In genomic region chr13:21911147-21911546, GRCm38 (mm10) we compare ENCODE assay signal across 8 mouse cellular contexts. TPM values are rescaled to one million over a fixed set of nuclear protein-coding genes. Genes with fewer than 3 reads are reported as not detected.
DNase-seq lines count a peak whose midpoint lies in the region; ATAC-seq and TF ChIP-seq lines count a peak whose summit lies in the region.

No protein-coding gene starts in this region.

- peak; percentile 64; the same call in 1 of the 2 replicates for ATAC-seq in forebrain, embryonic 11.5 days (replicated peaks; ENCODE audit: low FRiP score)
- 0 out of 2 replicates have a peak, but pooled peaks have one; percentile 51 for ATAC-seq in limb, embryonic 14.5 days (ENCODE audit: low FRiP score, low read depth)

- H3K27me3 ChIP-seq in forebrain, embryonic 11.5 days (ENCODE audit: control insufficient read depth, insufficient read depth, low read length), result peaks cover 5% of the 10 kb centered on the region; the same call in 1 of the 2 replicates
- H3K27me3 ChIP-seq in limb, embryonic 14.5 days (ENCODE audit: control insufficient read depth, insufficient read depth, low read length), result peaks cover 9% of the 10 kb centered on the region; the same call in 1 of the 2 replicates

- H3K4me2 ChIP-seq in forebrain, embryonic 11.5 days (ENCODE audit: low read depth, low read length, severe bottlenecking), result peak overlapping the region; percentile 41; the same call in 1 of the 2 replicates
- peak overlapping the region; percentile 30; the same call in 1 of the 2 replicates for H3K4me2 ChIP-seq in limb, embryonic 14.5 days (replicated peaks; ENCODE audit: low read depth, low read length, severe bottlenecking)

- no peaks in the 10 kb centered on the region for H3K9me3 ChIP-seq in forebrain, embryonic 11.5 days (ENCODE audit: control insufficient read depth, low read length)
- no peaks in the 10 kb centered on the region for H3K9me3 ChIP-seq in limb, embryonic 14.5 days (ENCODE audit: control insufficient read depth, low read length)

- no peaks in the 10 kb centered on the region for H3K36me3 ChIP-seq in forebrain, embryonic 11.5 days (ENCODE audit: control insufficient read depth, insufficient read depth, low read length)
- H3K36me3 ChIP-seq in limb, embryonic 14.5 days (ENCODE audit: control insufficient read depth, insufficient read depth, low read length), result no peaks in the 10 kb centered on the region

- no peak overlapping the region for H3K27ac ChIP-seq in forebrain, embryonic 11.5 days (ENCODE audit: low read depth, low read length)
- no peak overlapping the region for H3K27ac ChIP-seq in limb, embryonic 14.5 days (replicated peaks; ENCODE audit: low read depth, low read length)

- peak; percentile 32 to 47 for DNase-seq in lung, postnatal 4 days
- no peak for DNase-seq in lung, adult 2 months
- DNase-seq in NIH3T3 (ENCODE audit: low read depth), result peak; percentile 71
- peak; percentile 88 for DNase-seq in forebrain, embryonic 11.5 days (ENCODE audit: low spot score)
- peak; percentile 70 for DNase-seq in limb, embryonic 14.5 days (ENCODE audit: low spot score)
- peak; percentile 36 for DNase-seq in thymus, postnatal 25 days
- DNase-seq in layer of hippocampus, adult 18-20 months (ENCODE audit: low spot score in 2 of 2), result no peak
- DNase-seq in kidney, postnatal 25 days, result no peak

- peak overlapping the region; percentile 24; the same call in 1 of the 2 replicates for H3K9ac ChIP-seq in forebrain, embryonic 11.5 days (ENCODE audit: low read length)
- no peak overlapping the region for H3K9ac ChIP-seq in limb, embryonic 14.5 days (ENCODE audit: low read depth, low read length, severe bottlenecking)

- H3K4me1 ChIP-seq in lung, adult 2 months (ENCODE audit: control insufficient read depth, insufficient read depth, low read length), result no peaks in the 10 kb centered on the region
- 0 out of 2 replicates have a peak, but pooled peaks cover 2% of the 10 kb centered on the region for H3K4me1 ChIP-seq in forebrain, embryonic 11.5 days (replicated peaks; ENCODE audit: control insufficient read depth, insufficient read depth, low read length)
- no peaks in the 10 kb centered on the region for H3K4me1 ChIP-seq in limb, embryonic 14.5 days (ENCODE audit: control insufficient read depth, insufficient read depth, low read length)

- TF ChIP-seq POLR2A in lung, adult 2 months (IDR thresholded peaks at IDR 0.05; ENCODE audit: borderline replicate concordance, extremely low read depth, low read depth, low read length), result no peak
- no peak for TF ChIP-seq POLR2A in limb, embryonic 14.5 days (IDR thresholded peaks at IDR 0.05; ENCODE audit: borderline replicate concordance, extremely low read depth, insufficient read depth, insufficient read length)

- H3K4me3 ChIP-seq in lung, adult 2 months (replicated peaks; ENCODE audit: extremely low read depth, low read depth, low read length), result no peak overlapping the region
- H3K4me3 ChIP-seq in forebrain, embryonic 11.5 days (ENCODE audit: low read depth, low read length), result peak overlapping the region; percentile 29
- H3K4me3 ChIP-seq in limb, embryonic 14.5 days (replicated peaks; ENCODE audit: low read length), result peak overlapping the region; percentile 1; the same call in 1 of the 2 replicates

- 19% methylated on average over 17 of the region's 17 CpGs for WGBS in lung, adult 2 months
- 2% methylated on average over 17 of the region's 17 CpGs for WGBS in forebrain, embryonic 11.5 days
- 6% methylated on average over 17 of the region's 17 CpGs for WGBS in limb, embryonic 14.5 days

- TF ChIP-seq CTCF in lung, adult 2 months (IDR thresholded peaks at IDR 0.05; ENCODE audit: insufficient read depth, low read length), result no peak

RNA-seq across cellular contexts. Expression of gene Zfp184, which starts 33.7 kb away (rescaled TPM):
- polyA plus RNA-seq in lung, adult 2 months (2012; rRNA removed), result 0.53 and 0.60 TPM in 2 replicates
- polyA plus RNA-seq in forebrain, embryonic 11.5 days (2014; fragmentation: Nextera tagmentation; extraction: Ambion mirVana), result 25.9 and 27.5 TPM in 2 replicates
- polyA plus RNA-seq in limb, embryonic 14.5 days (2012; rRNA removed), result 7.5 and 8.3 TPM in 2 replicates
- 12.7 and 17.2 TPM in 2 replicates for polyA plus RNA-seq in limb, embryonic 14.5 days (2014; fragmentation: Nextera tagmentation; extraction: Ambion mirVana)
- total RNA-seq in layer of hippocampus, adult 18-20 months (2021), result 1 to 10 TPM; 2.5 to 2.9 TPM

Comparison
In these comparisons a context has a peak if more than half of its experiments do, and no peak if none do; other contexts are left out.
1. DNase-seq: peak in lung, postnatal 4 days (2 of 2), NIH3T3 (single experiment), forebrain, embryonic 11.5 days (single experiment), limb, embryonic 14.5 days (single experiment) and thymus, postnatal 25 days (single experiment); none in lung, adult 2 months (single experiment), layer of hippocampus, adult 18-20 months (0 of 2) and kidney, postnatal 25 days (0 of 2).